Mouse (Mus musculus): ENCODE measurements around the gene Pdia5.

Gene Pdia5

GRCm38 (mm10) chr16:35357449-35357848 is 133.2 kb downstream of the Pdia5 start:
- DNase-seq (ENCODE audit: low read depth): no peak
